Mouse (Mus musculus): Measurements from ENCODE around the gene Psme1. TPM values are rescaled to one million over a fixed set of nuclear protein-coding genes. Genes with fewer than 3 reads are reported as not detected.
A peak's percentile ranks its signal among the peaks of the same experiment; 100 is the strongest.

Gene Psme1
- polyA plus RNA-seq, 1 experiment = 382 TPM

DNA sequence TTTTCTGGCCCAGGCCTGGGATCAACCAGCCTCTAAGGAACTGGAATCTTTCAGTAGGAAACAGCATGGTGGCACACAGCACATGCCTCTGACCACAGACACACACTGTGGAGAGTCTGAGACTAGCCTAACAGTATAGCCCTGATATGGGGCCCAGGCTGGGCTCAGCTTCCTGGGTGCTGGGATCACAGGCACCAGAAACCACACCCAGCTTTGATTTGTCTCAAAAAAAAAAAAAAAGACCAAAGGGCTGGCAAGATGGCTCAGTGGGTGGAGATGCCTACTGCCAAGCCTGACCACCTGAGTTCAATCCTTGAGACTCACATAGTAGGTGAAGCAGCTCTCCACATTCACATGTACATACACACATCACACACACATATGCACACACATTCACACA, 23.3 kb upstream of the Psme1 start:
- Histone ChIP-seq H3K4me3 (ENCODE audit: insufficient read depth, low read length) (no peak overlapping the region), H3K4me1 (ENCODE audit: control insufficient read depth, insufficient read depth, low read length) (peaks cover 27% of the 10 kb centered on the region)
- TF ChIP-seq CTCF (IDR thresholded peaks at IDR 0.05; ENCODE audit: low read depth, low read length) (no peak), POLR2A (IDR thresholded peaks at IDR 0.05; ENCODE audit: borderline replicate concordance, low read depth, low read length) (no peak)

DNA sequence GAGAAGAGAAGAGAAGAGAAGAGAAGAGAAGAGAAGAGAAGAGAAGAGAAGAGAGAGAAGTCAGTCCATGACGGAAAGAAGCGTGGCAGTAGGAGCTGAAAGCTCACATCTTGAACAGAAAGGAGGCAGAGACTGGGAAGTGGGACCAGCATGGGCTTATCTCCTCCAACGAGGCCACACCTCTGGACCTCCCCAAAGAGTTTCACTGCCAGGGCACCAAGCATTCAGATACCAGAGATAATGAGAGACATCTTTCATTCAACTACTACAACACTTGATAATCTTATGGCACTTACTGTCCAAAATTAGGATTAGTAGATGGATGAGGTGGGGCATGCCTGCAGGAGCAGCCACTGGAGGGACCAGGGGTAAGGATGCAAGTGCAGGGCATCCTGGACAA, 22.1 kb upstream of the Psme1 start:
- no peak overlapping the region for H3K4me3 ChIP-seq (ENCODE audit: insufficient read depth, low read length)
- H3K4me1 ChIP-seq (ENCODE audit: control insufficient read depth, insufficient read depth, low read length) = peaks cover 27% of the 10 kb centered on the region
- no peak overlapping the region for H3K27ac ChIP-seq (ENCODE audit: insufficient read depth, low read depth, low read length)
- TF ChIP-seq CTCF (IDR thresholded peaks at IDR 0.05; ENCODE audit: low read depth, low read length) (no peak), POLR2A (IDR thresholded peaks at IDR 0.05; ENCODE audit: borderline replicate concordance, low read depth, low read length) (no peak)

More for the DNA sequence above, 23.3 kb upstream of the Psme1 start:
- 0 out of 2 replicates have a peak overlapping the region, but pooled peaks have one; percentile 3 for H3K27ac ChIP-seq (ENCODE audit: insufficient read depth, low read depth, low read length)

DNA sequence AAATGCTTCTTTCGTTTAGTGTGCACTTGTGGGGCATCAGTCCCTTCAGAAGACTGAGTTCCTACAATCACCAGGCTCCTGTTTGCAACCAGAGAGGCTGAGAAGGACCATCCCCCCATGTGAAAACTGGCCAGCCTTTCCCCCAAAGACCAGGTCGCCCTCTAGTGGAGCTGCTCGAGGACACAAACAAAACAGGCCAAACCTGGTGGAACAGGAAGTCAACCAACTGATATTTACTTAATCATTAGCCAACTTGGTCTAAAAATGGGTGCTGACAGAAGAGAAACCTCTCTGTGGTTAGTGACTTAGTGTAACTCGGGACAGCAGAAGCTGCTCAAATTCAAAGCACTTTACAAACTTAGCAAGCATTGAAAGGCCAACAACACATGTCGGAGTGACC, 20.9 kb upstream of the Psme1 start:
- Histone ChIP-seq H3K4me1 (ENCODE audit: control insufficient read depth, insufficient read depth, low read length) (peaks cover 32% of the 10 kb centered on the region), H3K27ac (ENCODE audit: insufficient read depth, low read depth, low read length) (peak overlapping the region; percentile 98), H3K4me3 (ENCODE audit: insufficient read depth, low read length) (no peak overlapping the region)
- TF ChIP-seq POLR2A (IDR thresholded peaks at IDR 0.05; ENCODE audit: borderline replicate concordance, low read depth, low read length) (no peak), CTCF (IDR thresholded peaks at IDR 0.05; ENCODE audit: low read depth, low read length) (peak; percentile 80)

DNA sequence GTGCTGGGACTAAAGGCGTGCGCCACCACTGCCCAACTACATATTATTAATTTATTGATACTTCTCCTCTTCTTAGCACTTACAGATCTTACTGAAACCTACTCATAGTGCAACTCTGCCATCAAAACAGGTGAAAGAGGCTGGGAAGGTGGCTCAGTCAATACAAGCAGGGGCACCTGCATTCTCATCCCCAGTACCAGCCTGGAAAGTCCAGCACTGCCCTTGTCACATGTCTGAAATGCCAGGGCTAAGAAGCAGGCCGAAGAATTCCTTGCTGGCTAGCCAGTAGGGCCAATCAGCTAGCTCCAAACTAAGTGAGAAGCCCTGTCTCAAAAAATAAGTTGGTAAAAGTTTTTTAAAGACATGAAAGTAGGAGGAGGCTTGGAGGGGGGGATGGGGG, 20.3 kb upstream of the Psme1 start:
- Histone ChIP-seq H3K4me1 (ENCODE audit: control insufficient read depth, insufficient read depth, low read length) (peaks cover 32% of the 10 kb centered on the region), H3K27ac (ENCODE audit: insufficient read depth, low read depth, low read length) (peak overlapping the region; percentile 98)

DNA sequence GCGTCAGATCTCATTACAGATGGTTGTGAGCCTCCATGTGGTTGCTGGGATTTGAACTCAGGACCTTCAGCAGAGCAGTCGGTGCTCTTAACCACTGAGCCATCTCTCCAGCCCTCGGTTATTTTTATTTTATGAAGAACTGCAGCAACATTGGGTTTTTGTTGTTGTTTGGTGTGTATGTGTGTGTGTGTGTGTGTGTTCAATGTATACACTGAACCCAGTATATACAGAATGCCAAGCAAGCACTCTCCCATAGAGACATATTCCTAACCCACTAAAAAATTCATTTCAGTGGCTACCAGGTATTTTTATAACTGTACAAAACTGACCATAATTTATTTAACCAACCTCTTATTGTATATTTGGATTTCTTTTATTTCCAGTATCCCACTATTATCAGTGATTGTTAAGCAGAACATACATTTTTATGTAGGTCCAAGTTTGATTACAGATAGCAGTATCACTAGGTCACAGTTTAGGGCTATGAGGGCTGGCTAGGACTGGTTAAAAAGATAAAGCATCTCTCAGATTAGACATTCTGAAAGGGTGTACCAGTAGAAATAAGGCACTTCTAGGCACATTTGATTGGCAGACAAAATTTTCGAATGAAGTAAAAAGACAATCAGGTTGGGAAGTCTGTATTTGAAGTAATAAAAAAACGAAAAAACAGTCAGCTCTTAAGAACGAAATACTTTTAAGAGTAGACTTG, 19.0 kb upstream of the Psme1 start:
- TF ChIP-seq CTCF (IDR thresholded peaks at IDR 0.05; ENCODE audit: low read depth, low read length) (no peak), POLR2A (IDR thresholded peaks at IDR 0.05; ENCODE audit: borderline replicate concordance, low read depth, low read length) (no peak)
- Histone ChIP-seq H3K4me1 (ENCODE audit: control insufficient read depth, insufficient read depth, low read length) (peaks cover 32% of the 10 kb centered on the region), H3K27ac (ENCODE audit: insufficient read depth, low read depth, low read length) (no peak overlapping the region), H3K4me3 (ENCODE audit: insufficient read depth, low read length) (no peak overlapping the region)

More for the DNA sequence above, 20.3 kb upstream of the Psme1 start:
- H3K4me3 ChIP-seq (ENCODE audit: insufficient read depth, low read length) = no peak overlapping the region
- no peak for TF ChIP-seq POLR2A (IDR thresholded peaks at IDR 0.05; ENCODE audit: borderline replicate concordance, low read depth, low read length)
- no peak for TF ChIP-seq CTCF (IDR thresholded peaks at IDR 0.05; ENCODE audit: low read depth, low read length)

DNA sequence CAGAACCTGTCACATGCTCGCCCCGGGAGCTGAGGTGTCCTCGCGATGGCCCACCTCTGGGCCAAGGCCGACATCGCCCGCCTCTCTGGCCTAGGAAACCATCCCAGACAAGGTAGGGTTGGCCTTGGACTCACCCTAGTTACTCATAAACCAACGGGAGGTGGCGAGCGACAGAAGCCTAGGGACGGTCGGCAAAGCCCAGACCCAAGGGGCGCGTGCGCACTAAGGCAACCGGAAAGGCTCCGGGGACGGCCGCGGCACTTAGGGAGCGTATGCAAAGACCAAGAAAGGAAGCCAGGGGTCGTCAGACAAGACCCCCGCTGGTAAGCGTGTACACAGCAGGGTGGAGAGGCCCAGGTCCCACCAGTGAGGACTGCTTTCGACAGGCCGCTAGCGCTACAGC, 18.1 kb upstream of the Psme1 start, which contains the start of gene Dcaf11:
Gene Dcaf11 (plus strand): TSS at position 208 of the 403 bp plus-strand sequence.
- Histone ChIP-seq H3K4me3 (ENCODE audit: insufficient read depth, low read length) (peak within 1 kb of the TSS; percentile 94), H3K27ac (ENCODE audit: insufficient read depth, low read depth, low read length) (peak within 1 kb of the TSS; percentile 91), H3K4me1 (ENCODE audit: control insufficient read depth, insufficient read depth, low read length) (peaks cover 25% of the 10 kb centered on the region)
- TF ChIP-seq POLR2A (IDR thresholded peaks at IDR 0.05; ENCODE audit: borderline replicate concordance, low read depth, low read length) (no peak), CTCF (IDR thresholded peaks at IDR 0.05; ENCODE audit: low read depth, low read length) (no peak)

DNA sequence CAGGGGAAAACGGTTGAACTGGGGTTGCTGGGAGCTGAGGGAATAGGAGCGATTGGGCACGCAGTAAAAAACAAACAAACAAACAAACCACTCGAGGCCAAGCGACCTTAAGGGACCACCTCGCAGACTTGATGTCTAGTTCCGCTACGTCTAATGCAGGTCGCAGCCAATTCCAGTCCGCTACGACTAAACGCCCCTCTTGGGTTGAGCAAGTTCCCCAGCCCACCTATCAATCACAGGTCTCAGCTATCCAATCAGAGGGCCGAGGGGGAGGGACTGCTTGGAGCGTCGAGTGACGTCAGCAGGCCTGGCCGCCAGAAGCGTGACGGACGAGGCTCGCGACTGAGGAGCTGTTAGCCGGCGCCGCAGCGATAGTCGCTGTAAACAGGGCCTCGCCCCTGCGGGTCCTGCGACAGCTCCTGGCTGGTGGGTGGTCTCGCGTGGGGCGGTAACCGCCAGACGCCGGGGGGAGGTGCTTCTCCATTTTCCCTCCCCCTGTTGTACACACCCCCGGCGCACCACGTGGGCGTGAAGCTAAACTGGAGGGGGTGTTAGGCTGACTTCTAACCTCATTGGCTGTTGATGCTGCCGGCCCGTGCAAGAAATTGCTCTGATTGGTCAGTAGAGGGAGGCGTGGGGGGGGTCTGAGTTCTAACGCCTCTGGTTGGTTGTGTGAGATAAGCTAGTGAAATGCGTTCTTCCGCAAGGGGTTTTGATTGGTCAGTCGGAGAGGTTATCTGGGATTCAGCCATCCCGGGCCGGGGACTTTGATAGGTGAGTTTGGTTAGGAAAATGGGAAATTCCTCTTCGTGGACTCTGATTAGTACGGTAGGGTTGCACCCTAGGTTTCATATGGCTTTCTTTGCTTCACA, 17.5 kb upstream of the Psme1 start, which contains the start of gene A730061H03Rik:
Gene A730061H03Rik (minus strand): TSS at position 205 of the 872 bp plus-strand sequence.
- peak within 1 kb of the TSS; percentile 91 for H3K27ac ChIP-seq (ENCODE audit: insufficient read depth, low read depth, low read length)
- no peak for TF ChIP-seq POLR2A (IDR thresholded peaks at IDR 0.05; ENCODE audit: borderline replicate concordance, low read depth, low read length)
- no peak for TF ChIP-seq CTCF (IDR thresholded peaks at IDR 0.05; ENCODE audit: low read depth, low read length)
- peak within 1 kb of the TSS; percentile 94 for H3K4me3 ChIP-seq (ENCODE audit: insufficient read depth, low read length)
- H3K4me1 ChIP-seq (ENCODE audit: control insufficient read depth, insufficient read depth, low read length) = peaks cover 22% of the 10 kb centered on the region

DNA sequence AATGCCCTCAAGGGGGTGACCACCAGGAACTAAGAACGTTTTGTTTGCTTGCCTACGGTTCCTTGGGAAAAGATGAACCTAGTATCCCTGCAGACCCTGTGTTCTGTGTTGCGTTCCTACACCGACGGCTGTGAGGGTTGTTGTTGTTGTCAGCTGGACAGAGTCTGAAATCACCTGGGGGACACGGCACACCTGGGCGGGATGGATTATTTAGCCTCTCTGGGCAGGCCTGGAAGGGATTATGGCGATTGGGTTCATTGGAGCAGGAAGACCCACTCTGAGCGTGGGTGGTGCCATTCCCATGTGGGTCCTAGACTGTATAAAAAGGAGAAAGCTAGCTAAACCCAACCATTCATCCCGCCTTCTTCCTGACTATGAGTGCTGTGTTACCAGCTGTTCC, 16.1 kb upstream of the Psme1 start:
- H3K4me1 ChIP-seq (ENCODE audit: control insufficient read depth, insufficient read depth, low read length) = peaks cover 13% of the 10 kb centered on the region
- H3K27ac ChIP-seq (ENCODE audit: insufficient read depth, low read depth, low read length) = no peak overlapping the region
- TF ChIP-seq POLR2A (IDR thresholded peaks at IDR 0.05; ENCODE audit: borderline replicate concordance, low read depth, low read length) (no peak), CTCF (IDR thresholded peaks at IDR 0.05; ENCODE audit: low read depth, low read length) (no peak)
- no peak overlapping the region for H3K4me3 ChIP-seq (ENCODE audit: insufficient read depth, low read length)

DNA sequence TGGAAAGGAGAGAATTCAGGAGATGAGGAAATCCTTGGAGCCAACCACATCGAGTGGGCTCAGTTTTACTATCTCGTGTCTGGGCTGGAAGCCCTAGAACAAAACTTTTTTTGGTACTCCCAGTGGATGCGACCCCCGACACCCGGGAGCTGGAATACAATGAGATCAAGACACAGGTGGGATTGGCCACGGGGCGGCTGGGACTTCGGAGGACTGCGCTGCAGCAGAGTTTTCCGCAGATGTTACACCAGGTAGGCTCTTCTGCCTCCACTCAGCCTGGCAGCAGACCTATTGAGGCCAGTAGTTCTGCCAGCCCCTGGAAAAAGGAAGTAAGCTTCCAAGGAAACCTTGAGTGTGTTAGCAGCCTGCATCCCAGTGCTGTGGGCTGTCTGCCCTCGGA, 14.7 kb upstream of the Psme1 start:
- no peak overlapping the region for H3K27ac ChIP-seq (ENCODE audit: insufficient read depth, low read depth, low read length)
- H3K4me3 ChIP-seq (ENCODE audit: insufficient read depth, low read length) = no peak overlapping the region

More for the DNA sequence above, 14.7 kb upstream of the Psme1 start:
- no peak for TF ChIP-seq CTCF (IDR thresholded peaks at IDR 0.05; ENCODE audit: low read depth, low read length)
- TF ChIP-seq POLR2A (IDR thresholded peaks at IDR 0.05; ENCODE audit: borderline replicate concordance, low read depth, low read length) = no peak
- H3K4me1 ChIP-seq (ENCODE audit: control insufficient read depth, insufficient read depth, low read length) = peaks cover 7% of the 10 kb centered on the region

Measured in bone marrow macrophage, adult 2 months (primary cell).